Mouse (Mus musculus) testis, adult 2 months (tissue): ENCODE measurements around the gene Gm49416.

Source experiments
- CTCF ChIP-seq: fragments of 200-500 bp; IDR thresholded peaks from 2 replicates; pipeline ENCODE4 v1.5.1; 2012; ENCODE audit warnings: low read depth, mild to moderate bottlenecking, inconsistent platforms, low read length, moderate library complexity; ENCODE audit not compliant: control insufficient read depth, insufficient read depth, insufficient replicate concordance
- POLR2A ChIP-seq: fragments of 200-500 bp; IDR thresholded peaks from 2 replicates; pipeline ENCODE4 v1.6.1; 2012; ENCODE audit warnings: low read depth, mild to moderate bottlenecking, inconsistent platforms, low read length, moderate library complexity; ENCODE audit not compliant: control insufficient read depth

DNA sequence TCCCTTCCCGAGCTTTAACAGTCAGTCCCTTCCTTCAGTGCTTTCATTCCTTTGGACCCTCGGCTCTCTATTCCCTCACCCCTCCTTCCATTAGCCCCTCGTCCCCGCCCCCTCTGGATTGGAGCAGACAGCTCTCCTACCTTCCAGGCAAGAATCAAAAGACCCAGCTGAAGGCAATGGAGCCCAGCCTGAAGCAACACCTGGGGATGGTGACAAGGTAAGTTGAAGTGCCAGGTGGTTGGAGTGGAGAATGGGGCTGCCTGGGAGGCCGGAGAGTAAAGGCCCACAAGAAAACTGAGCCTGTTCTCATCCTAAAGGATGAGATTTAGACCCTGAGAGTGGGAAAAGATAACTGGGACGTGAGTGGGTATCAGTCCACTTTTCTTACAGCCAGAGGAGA is 19.8 kb downstream of the Gm49416 start:
- no peak for TF ChIP-seq CTCF
- TF ChIP-seq POLR2A, result no peak
